Mouse (Mus musculus) C2C12 (cell line): ENCODE data around the gene 2200002J24Rik. TPM values are rescaled to one million over a fixed set of nuclear protein-coding genes. Genes with fewer than 3 reads are reported as not detected.
"Not testable (repeated sequence)": the region's sequence is repeated elsewhere in the genome, so short reads cannot be mapped to it uniquely, and the experiment has no call there.

Experiments
- H3K27me3 ChIP-seq: one replicate; pipeline ENCODE4 v1.6.1; 2011; ENCODE audit not compliant: control insufficient read depth, insufficient read depth, insufficient read length
- H3K36me3 ChIP-seq: one replicate; pipeline ENCODE4 v1.6.1; 2011; ENCODE audit not compliant: control insufficient read depth, insufficient read depth
- H3K4me3 ChIP-seq: one replicate; pipeline ENCODE4 v1.5.1; 2011; ENCODE audit warnings: mild to moderate bottlenecking, control low read depth; ENCODE audit not compliant: poor library complexity, insufficient read depth, severe bottlenecking
- H3K79me2 ChIP-seq: one replicate; pipeline ENCODE4 v1.6.1; 2011; ENCODE audit not compliant: control insufficient read depth, insufficient read depth
- H3K79me3 ChIP-seq: one replicate; pipeline ENCODE4 v1.6.1; 2011; ENCODE audit warnings: low read depth, control low read depth
- H3ac ChIP-seq: one replicate; pipeline ENCODE3; 2011; ENCODE audit warnings: low read depth; ENCODE audit not compliant: control insufficient read depth, insufficient read length
- CEBPB ChIP-seq: IDR thresholded peaks from one replicate; pipeline ENCODE4 v1.6.1; 2011; ENCODE audit warnings: low read depth, mild to moderate bottlenecking, control low read depth, moderate library complexity
- CTCF ChIP-seq: IDR thresholded peaks from one replicate; pipeline ENCODE4 v1.5.1; 2011; ENCODE audit not compliant: control insufficient read depth, insufficient read depth, insufficient read length
- FOSL1 ChIP-seq: IDR thresholded peaks from one replicate; pipeline ENCODE4 v1.8.0; 2011; ENCODE audit warnings: mild to moderate bottlenecking, low read length; ENCODE audit not compliant: poor library complexity, insufficient read depth, severe bottlenecking
- MAX ChIP-seq: IDR thresholded peaks from one replicate; pipeline ENCODE4 v1.6.1; 2011; ENCODE audit warnings: mild to moderate bottlenecking, control low read depth
- MYOD1 ChIP-seq: IDR thresholded peaks from one replicate; pipeline ENCODE4 v1.6.1; 2011; ENCODE audit warnings: low read depth; ENCODE audit not compliant: control insufficient read depth, insufficient read length
- MYOG ChIP-seq: IDR thresholded peaks from one replicate; pipeline ENCODE4 v1.6.1; 2011; ENCODE audit not compliant: control insufficient read depth, insufficient read length; ENCODE audit errors: extremely low read depth
- USF1 ChIP-seq: IDR thresholded peaks from one replicate; pipeline ENCODE4 v1.6.1; 2011; ENCODE audit warnings: low read depth, mild to moderate bottlenecking, control low read depth, moderate library complexity
- polyA plus RNA-seq: library from polyadenylated mRNA; unstranded; fragments of >200 nt; fragmentation: generic; extraction: Trizol; gene quantifications from one replicate; pipeline ENCODE4 v1.2.1, GENCODE M21; 2012; ENCODE audit warnings: missing spikeins

Gene 2200002J24Rik
- polyA plus RNA-seq, 1 experiment = not detected

- Histone ChIP-seq H3K4me3 (no peak overlapping the region), H3ac (no peak overlapping the region), H3K79me3 (no peaks in the 10 kb centered on the region), H3K36me3 (no peaks in the 10 kb centered on the region), H3K27me3 (no peaks in the 10 kb centered on the region), H3K79me2 (no peaks in the 10 kb centered on the region)
- no peak for TF ChIP-seq MYOG
- no peak for TF ChIP-seq CTCF
- no peak for TF ChIP-seq USF1
- TF ChIP-seq MAX = no peak
- no peak for TF ChIP-seq MYOD1
- TF ChIP-seq CEBPB = no peak
- TF ChIP-seq FOSL1 = no peak
Measured at GRCm38 (mm10) chr7:30736211-30736610, 37.5 kb downstream of the 2200002J24Rik start.

DNA sequence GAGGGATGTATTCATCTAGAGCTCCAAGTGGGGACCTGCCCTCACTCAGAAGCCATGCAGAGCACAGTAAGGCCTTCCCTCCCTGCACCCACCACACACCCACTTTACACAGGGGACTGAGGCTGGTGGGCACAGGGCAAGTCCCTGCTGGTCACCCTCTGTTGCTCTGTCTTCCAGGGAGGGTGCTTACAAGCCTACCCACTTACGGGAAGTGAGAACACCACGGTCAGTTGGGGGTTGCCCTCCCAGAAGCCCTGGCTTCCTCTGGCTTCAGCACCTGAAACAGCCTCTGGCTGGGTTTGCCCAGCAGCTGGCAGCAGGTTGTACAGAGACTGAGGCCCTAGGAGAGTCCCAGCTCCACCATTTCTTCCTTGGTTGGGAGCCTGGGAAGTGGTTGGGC lies 43.8 kb downstream of the 2200002J24Rik start:
- H3K36me3 ChIP-seq, H3K4me3 ChIP-seq, H3K27me3 ChIP-seq, H3K79me3 ChIP-seq, H3K79me2 ChIP-seq, H3ac ChIP-seq: not testable (repeated sequence)

DNA sequence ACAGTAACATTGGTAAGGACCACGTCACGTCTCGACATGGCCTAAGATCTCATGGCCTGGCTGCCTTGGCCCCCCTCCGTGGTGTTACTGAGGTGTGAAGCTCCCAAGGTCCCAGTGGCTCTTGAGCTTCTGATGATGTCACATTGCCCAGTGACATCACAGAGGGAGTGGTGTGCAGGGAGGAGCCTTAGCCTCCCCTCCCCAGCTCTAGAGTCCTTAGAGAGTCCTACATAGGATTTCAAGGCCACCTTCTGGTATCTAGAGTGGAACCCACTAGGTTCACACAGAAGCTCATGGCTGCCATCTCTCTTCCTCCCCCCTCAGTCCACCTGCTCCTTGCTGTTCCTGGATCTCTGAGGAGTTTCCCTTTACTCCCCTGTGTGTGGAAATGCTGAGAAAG lies 44.9 kb downstream of the 2200002J24Rik start, which contains the start of gene Gapdhs:
Gene Gapdhs, minus strand, starts transcription at position 65 of the 400 bp plus-strand sequence.
- H3K79me2 ChIP-seq, H3ac ChIP-seq, H3K79me3 ChIP-seq, H3K4me3 ChIP-seq, H3K36me3 ChIP-seq, H3K27me3 ChIP-seq: not testable (repeated sequence)

DNA sequence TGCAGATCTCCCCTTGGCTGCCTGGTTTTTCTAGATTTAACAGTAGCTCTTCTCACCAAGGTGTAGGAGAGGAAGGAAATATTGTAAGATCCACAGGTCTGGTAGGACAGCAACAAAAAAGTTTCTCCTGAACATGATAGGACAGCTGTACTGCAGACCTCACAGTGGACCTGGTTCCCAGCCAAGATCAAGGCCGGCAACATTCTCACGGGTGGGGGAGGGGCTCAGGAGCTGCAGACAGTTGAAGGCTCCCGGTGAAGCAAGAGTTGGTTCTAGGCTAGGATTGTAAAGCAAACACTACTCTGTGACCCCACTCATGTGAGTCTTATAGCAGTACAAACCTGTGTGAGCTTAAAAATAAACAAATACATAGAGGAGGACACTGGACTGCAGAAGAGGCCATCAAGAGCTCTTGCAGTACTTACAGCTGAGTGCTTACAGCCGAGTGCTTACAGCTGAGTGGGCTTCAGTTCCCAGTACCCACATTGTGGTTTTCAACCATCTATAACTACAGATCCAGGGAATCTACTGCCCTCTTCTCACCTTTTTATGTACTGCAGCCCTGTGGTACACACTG lies 45.4 kb downstream of the 2200002J24Rik start:
- no peaks in the 10 kb centered on the region for H3K79me2 ChIP-seq
- H3K4me3 ChIP-seq = no peak overlapping the region
- no peaks in the 10 kb centered on the region for H3K36me3 ChIP-seq
- TF ChIP-seq MYOD1 (no peak), USF1 (no peak), FOSL1 (no peak), MYOG (no peak), MAX (no peak), CEBPB (no peak), CTCF (no peak)
- no peaks in the 10 kb centered on the region for H3K27me3 ChIP-seq
- no peaks in the 10 kb centered on the region for H3K79me3 ChIP-seq
- no peak overlapping the region for H3ac ChIP-seq

DNA sequence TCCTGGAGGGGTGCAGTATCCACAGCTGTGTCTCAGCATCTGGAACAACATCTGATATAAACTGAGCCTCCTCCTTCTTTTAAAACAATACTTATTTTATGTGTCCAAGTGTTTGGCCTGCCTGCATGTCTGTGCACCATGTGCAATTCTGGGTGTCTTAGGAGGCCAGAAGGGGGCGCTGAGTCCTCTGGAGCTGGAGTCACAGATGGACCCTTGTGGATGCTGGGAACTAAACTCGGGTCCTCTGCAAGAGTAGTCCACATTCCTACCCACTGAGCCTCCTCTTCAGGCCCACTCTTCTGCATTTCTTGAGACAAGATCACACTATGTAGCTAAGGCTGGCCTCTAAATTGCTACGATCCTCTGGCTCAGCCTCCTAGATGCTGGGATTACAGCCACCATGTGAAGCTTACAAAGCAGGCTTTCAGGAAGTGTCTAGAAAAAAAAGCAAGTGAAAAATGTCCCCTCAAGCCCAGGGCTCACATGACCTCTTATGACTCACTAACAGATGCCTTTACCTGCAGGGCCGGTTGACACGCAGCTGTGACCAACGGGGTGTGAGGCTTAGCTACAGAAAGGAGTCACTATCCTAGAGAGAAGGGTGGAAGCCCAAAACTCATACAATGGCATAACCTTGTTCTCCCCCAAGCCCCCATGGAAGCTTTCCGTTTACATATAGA lies 48.9 kb downstream of the 2200002J24Rik start:
- Histone ChIP-seq H3K4me3 (no peak overlapping the region), H3K79me2 (no peaks in the 10 kb centered on the region), H3K27me3 (no peaks in the 10 kb centered on the region), H3K36me3 (no peaks in the 10 kb centered on the region), H3ac (no peak overlapping the region), H3K79me3 (no peaks in the 10 kb centered on the region)
- no peak for TF ChIP-seq MYOG
- no peak for TF ChIP-seq CEBPB
- TF ChIP-seq FOSL1 = no peak
- TF ChIP-seq USF1 = no peak
- no peak for TF ChIP-seq MAX
- no peak for TF ChIP-seq CTCF

Other genes with a start within 250 kb of the 2200002J24Rik start
- not detected for gene Kirrel2, start 241.2 kb upstream of the 2200002J24Rik start, polyA plus RNA-seq
- gene Nphs1, start 240.6 kb upstream of the 2200002J24Rik start, polyA plus RNA-seq = 0.60 TPM
- 0.02 TPM for gene Prodh2, start 205.3 kb upstream of the 2200002J24Rik start, polyA plus RNA-seq
- 2.4 TPM for gene Arhgap33, start 163.9 kb upstream of the 2200002J24Rik start, polyA plus RNA-seq
- gene Hspb6, start 146.7 kb upstream of the 2200002J24Rik start, polyA plus RNA-seq = 66.8 TPM
- gene Proser3, start 146.6 kb upstream of the 2200002J24Rik start, polyA plus RNA-seq = 8.7 TPM
- 38.4 TPM for gene Lin37, start 139.1 kb upstream of the 2200002J24Rik start, polyA plus RNA-seq
- 63.6 TPM for gene U2af1l4, start 135.6 kb upstream of the 2200002J24Rik start, polyA plus RNA-seq
- gene Gm49396, start 135.6 kb upstream of the 2200002J24Rik start, polyA plus RNA-seq = 0.73 TPM
- 173 TPM for gene Psenen, start 135.3 kb upstream of the 2200002J24Rik start, polyA plus RNA-seq
- 0.56 TPM for gene Igflr1, start 133.5 kb upstream of the 2200002J24Rik start, polyA plus RNA-seq
- gene Kmt2b, start 110.2 kb upstream of the 2200002J24Rik start, polyA plus RNA-seq = 14.4 TPM
- gene Zbtb32, start 100.0 kb upstream of the 2200002J24Rik start, polyA plus RNA-seq = 0.05 TPM
- 0.53 TPM for gene Upk1a, start 86.1 kb upstream of the 2200002J24Rik start, polyA plus RNA-seq
- gene Cox6b1, start 72.8 kb upstream of the 2200002J24Rik start, polyA plus RNA-seq = 795 TPM
- not detected for gene Etv2, start 63.1 kb upstream of the 2200002J24Rik start, polyA plus RNA-seq
- 110 TPM for gene Rbm42, start 48.6 kb upstream of the 2200002J24Rik start, polyA plus RNA-seq
- 25.9 TPM for gene Haus5, start 33.9 kb upstream of the 2200002J24Rik start, polyA plus RNA-seq
- not detected for gene Pmis2, start 27.3 kb upstream of the 2200002J24Rik start, polyA plus RNA-seq
- gene Atp4a, start 13.3 kb downstream of the 2200002J24Rik start, polyA plus RNA-seq = not detected
- gene Tmem147, start 30.6 kb downstream of the 2200002J24Rik start, polyA plus RNA-seq = 168 TPM
- not detected for gene Gapdhs, start 44.8 kb downstream of the 2200002J24Rik start, polyA plus RNA-seq
- 3.6 TPM for gene Sbsn, start 52.5 kb downstream of the 2200002J24Rik start, polyA plus RNA-seq
- not detected for gene Dmkn, start 64.8 kb downstream of the 2200002J24Rik start, polyA plus RNA-seq
- gene Krtdap, start 89.0 kb downstream of the 2200002J24Rik start, polyA plus RNA-seq = not detected
- not detected for gene Ffar2, start 124.8 kb downstream of the 2200002J24Rik start, polyA plus RNA-seq
- not detected for gene Ffar3, start 157.3 kb downstream of the 2200002J24Rik start, polyA plus RNA-seq
- gene Ffar1, start 162.6 kb downstream of the 2200002J24Rik start, polyA plus RNA-seq = not detected
- 0.01 TPM for gene Cd22, start 181.4 kb downstream of the 2200002J24Rik start, polyA plus RNA-seq
- 0.05 TPM for gene Mag, start 215.9 kb downstream of the 2200002J24Rik start, polyA plus RNA-seq
- gene Hamp2, start 225.8 kb downstream of the 2200002J24Rik start, polyA plus RNA-seq = not detected
- not detected for gene Hamp, start 245.1 kb downstream of the 2200002J24Rik start, polyA plus RNA-seq